Mouse (Mus musculus): ENCODE measurements around the gene Cth.
"Not testable (repeated sequence)": the region's sequence is repeated elsewhere in the genome, so short reads cannot be mapped to it uniquely, and the experiment has no call there.

The Cth gene

DNA sequence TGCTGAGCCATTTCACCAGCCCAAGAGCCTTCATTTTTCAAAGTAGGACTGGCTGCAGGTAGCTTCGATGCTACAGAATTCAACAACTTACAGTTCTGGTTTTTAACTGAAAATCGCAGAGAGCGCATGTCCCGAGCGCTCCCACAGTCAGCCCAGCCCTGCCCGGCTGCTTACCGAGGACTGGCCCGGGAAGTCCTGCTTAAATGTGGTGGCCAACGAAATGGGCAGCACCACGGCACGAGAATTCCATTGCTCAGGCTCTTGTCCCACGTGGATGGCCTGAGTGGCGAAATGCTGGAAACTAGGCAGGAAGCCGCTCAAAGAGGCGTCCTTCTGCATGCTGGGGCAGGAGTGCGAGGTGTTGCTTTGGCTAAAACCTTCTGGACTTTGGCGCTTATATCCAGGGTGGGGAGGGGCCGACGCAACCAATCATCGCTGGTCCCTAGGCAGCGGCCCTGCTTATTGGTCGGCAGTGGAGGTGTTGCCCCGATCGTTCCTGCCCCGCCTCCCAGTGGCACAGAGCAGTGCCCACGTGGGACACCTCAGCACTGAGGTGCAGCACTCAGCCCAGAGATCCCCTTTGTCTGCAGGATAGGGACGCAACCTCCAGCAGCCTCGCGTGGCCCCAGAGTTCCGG is at the start of gene Cth:
TSS of gene Cth (minus strand) at position 386 of the 637 bp plus-strand sequence.
- no peak for DNase-seq (ENCODE audit: low read depth)

DNA sequence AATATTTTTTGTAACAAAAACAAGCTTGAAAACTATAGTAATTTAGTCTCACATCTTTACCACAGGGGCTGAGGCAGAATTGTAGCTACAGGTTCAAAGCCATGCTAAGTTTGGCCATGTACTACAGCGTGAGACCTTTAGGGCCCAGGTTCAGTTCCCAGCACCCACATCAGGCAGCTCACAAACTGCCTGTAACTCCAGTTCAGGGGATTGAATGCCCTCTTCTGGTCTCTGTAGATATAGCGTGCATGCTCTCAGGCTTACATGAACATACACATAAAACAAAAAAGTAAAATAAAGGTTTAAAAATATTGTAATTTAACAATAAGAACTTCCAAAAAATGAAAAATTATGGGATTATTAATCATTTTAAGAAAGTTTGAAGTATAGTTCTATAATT is 48.4 kb upstream of the Cth start:
- DNase-seq (ENCODE audit: low read depth), result no peak

DNA sequence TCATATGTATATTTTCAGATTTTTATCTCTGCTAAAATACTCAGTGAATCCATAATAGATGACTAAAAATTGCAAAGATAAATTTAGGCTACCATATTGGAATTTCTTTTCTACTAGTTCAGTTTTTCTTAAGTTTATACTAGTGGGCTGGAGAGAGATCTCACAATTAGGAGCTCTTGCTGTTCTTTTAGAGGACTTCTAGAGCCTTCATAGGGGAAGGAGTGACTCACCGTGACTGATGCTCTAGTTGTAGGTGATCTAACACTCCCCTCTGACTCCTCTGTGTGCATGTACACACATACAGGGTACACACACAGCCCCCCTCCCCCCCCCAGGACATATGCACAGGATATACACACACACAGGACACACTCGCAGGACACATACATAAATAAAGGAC is 46.3 kb upstream of the Cth start:
- DNase-seq (ENCODE audit: low read depth), result peak; percentile 62

DNA sequence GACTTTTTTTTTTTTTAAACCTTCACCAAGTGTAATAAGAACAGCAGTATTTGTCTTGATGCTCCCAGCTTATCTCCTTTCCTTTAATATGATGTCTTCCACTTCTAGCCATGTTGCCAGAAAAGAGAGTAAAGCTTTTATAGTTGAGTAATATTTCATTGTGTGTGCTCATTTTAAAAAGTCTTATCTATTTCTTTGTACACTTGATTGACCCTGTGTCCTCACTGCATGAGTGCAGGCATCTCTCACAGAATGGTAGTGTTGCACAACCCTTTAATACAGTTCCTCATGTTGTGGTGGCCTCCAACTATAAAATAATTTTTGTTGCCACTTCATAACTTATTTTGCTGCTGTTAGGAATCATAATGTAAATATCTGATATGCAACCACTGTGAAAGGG is 32.4 kb upstream of the Cth start:
- peak; percentile 38 for DNase-seq (ENCODE audit: low read depth)

DNA sequence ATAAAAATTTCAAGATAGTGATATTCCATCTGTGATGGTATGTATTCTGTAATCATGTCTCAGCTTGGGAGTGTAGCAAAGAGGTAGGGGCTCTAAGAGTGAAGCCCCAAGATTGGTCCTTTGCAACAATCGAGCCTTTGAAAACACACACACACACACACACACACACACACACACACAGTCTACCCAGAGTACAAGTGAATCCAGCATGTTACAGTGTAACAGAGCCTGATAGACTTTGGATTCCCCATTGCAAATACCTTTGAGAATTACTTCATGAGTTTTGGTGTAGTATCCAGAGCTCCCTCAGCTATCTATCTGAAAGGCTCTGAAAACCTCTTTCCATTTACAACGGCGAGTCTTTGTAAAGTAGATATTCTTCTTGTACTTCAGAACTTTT is 31.3 kb upstream of the Cth start:
- DNase-seq (ENCODE audit: low read depth), result no peak

DNA sequence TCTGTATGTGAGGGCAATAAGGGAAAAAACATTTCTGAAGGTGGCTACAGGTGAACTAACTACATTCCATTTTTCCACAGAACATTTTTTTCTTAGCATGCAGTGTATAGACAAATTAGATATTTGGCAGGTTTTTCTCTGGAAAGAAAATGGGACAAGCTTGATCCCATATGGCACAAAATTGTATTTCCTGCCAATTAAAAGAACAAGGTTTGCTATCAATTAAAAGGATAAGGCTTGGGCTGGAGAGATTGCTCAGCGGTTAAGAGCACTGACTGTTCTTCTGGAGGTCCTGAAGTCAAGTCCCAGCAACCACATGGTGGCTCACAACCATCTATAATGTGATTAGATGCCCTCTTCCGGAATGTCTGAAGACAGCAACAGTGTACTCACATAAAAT is 30.6 kb upstream of the Cth start:
- no peak for DNase-seq (ENCODE audit: low read depth)

DNA sequence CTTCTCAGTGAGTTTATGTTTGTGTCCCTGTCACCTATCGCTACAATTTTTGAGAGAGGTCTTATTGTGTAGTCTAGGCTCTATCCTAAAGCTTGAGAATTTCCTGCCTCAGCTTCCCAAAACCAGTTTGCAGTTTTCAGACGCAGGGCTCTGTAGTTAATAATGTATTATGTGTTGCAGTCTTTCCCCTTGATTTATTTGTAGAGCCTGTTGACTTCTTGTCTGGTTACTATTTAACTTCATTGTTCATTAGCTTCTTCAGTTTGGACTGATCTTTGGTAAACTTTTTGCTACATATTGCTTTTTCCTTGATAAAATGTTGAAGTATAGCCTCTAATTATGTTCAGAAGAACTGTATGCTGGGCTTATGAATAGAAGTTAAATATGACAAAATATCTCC is 27.8 kb upstream of the Cth start:
- no peak for DNase-seq (ENCODE audit: low read depth)

DNA sequence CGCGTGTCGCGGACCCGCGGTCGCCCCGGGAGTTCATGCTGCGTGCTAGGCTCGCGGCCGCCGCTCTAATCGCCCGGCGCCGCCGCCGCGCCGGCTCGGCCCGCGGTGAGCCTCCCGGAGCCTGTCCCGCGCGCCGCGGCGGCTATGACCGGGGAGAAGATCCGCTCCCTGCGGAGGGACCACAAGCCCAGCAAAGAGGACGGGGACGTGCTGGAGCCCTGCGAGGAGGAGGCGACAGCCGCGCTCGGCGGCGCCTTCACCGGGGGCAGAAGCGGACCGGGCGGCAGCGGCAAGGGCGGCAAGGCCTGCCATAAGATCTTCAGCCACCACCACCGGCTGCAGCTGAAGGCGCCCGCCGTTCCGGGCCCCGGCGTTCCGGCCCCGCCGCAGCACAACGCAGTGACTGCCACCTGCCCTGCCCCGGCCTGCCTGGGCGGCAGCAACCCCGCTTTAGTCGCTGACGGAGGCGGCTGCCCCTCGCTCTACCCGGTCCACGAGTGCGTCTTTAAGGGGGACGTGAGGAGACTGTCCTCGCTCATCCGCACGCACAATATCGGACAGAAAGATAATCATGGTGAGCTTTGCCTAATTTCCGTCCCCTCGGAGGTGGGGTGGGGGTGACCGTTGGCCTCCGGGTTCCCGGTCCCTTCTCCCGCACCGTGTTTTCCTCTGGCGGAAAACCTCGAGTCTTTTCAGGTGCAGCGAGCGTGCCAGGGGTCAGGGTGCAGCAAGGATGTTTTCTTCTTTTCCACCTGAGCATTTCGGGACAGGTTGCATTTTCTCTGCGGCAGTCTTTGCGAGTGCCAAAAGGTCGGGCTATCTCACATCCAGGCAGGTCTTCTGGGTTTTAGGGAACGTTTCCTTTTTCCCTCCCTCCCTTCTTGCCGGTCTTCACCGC is 22.8 kb upstream of the Cth start:
- DNase-seq (ENCODE audit: low read depth), result peak; percentile 19

DNA sequence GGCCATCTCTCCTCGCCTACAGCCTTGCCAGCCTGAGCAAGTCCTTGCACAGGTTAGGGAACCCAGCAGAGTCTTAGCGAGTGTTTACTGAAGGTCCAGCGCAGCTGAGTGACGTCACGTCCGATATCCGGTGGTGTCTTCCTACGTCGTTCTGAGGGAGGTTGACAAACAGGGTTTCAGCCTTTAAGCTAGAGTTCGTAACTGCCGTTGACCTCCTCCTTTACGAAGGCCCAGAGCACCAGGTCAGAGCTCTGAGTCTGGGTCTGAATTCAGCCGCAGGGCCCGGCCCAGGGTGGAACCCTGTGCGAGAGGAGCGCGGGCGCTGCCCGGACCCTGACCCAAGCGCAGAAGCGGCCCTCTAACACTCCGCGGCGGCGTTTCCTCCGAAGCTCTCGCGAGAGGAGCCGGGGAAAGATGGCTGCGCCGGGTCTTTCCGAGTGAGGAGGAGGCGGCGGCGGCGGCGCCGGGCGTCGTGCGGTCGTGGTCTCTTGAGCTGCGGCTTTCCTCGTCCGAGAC is 22.0 kb upstream of the Cth start, which contains the start of gene Ankrd13c:
TSS of gene Ankrd13c (plus strand) at position 397 of the 516 bp plus-strand sequence.
- peak; percentile 97 for DNase-seq (ENCODE audit: low read depth)

DNA sequence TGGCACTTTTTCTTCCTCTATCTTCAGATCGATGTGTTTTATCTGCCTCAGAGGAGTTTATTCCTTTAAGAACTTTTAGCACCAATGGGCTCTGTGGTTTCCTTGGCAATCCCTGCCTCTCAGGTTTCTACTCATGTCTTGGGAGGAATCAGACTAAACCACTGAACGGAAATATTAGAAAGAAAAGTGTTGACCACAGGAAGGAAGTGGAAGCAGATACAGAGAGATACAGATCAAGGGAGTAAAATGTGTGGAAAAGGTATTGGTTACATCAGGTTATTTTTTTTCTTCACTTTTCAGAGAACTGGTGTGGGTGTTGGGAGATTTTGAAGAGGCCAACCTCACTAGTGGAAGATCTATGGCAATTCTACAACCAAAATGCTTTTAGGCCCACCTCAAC is 13.7 kb upstream of the Cth start:
- peak; percentile 86 for DNase-seq (ENCODE audit: low read depth)

DNA sequence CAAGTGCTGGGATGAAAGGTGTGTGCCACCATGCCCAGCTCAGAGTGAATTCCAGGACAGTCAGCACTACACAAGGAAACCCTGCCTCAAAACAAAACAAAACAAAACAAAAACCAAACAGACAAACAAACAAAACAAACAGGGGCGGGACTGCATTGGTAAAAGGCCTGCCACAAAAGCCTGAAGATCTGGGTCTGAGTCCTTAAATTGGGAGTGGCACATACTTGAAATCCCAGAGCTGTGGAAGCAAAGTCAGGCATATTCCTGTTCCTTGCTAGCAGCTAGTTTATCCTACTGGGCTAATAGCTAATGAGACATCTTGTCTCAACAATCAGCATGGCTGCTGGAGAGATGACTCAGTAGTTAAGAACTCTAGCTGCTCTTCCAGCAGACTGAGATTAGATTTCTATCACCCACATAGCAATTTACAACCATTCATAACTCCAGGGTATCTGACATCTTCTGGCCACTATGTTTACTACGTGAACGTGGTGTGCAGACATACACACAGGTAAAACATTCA is 9.5 kb upstream of the Cth start:
- no peak for DNase-seq (ENCODE audit: low read depth)

DNA sequence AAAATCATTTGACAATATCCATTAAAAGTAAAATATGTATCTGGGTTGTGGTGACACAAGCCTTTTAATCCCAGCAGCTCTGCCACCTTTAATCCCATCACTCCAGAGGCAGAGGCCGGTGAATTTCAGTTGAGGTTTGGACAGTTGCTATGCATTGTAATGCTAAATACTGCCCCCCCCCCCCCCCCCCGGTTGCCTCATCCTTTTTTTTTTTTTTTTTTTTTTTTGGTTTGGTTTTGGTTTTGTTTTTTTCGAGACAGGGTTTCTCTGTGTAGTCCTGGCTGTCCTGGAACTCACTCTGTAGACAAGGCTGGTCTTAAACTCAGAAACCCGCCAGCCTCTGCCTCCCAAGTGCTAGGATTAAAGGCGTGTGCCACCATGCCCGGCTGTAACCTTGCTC is 8.3 kb upstream of the Cth start:
- DNase-seq (ENCODE audit: low read depth), result not testable (repeated sequence)

DNA sequence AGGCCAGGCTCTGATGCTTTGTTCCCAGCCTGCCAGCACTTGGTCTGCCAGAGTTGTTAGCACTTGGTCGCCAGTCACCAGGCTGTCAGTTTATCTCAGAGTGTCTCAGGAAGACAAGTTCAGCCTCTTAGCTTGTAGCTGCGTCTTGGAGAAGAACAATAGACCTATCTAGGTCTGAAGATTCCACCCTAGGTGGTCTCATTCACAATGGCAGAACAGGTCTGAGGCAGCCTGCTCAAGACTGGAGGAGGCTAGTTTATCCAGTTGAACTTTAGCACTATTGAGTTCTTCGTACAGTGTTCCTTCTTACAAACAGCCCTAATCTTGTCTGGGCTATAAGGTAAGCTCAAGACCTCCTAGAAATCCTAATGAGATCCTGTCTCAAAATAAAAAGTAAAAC is 7.2 kb upstream of the Cth start:
- no peak for DNase-seq (ENCODE audit: low read depth)

DNA sequence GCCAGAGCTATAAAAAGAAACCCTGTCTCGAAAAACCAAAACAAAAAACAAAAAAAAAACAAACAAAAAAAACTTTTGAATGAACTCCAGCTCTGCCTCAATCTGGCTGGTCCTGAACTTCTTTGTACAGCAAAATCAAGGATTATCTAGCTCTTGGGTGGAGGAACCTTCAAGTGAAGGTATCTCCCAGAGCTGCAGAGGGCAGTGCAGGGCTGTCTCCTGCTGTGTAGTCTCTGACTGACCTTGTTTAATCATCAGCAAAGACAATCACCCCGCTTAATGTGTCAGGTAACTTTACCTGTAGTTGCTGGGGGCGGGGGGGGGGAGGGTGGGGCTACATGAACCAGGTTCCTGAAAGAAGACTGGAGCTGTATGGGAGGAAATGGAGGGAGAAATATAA is 6.7 kb upstream of the Cth start:
- DNase-seq (ENCODE audit: low read depth), result peak; percentile 46

DNA sequence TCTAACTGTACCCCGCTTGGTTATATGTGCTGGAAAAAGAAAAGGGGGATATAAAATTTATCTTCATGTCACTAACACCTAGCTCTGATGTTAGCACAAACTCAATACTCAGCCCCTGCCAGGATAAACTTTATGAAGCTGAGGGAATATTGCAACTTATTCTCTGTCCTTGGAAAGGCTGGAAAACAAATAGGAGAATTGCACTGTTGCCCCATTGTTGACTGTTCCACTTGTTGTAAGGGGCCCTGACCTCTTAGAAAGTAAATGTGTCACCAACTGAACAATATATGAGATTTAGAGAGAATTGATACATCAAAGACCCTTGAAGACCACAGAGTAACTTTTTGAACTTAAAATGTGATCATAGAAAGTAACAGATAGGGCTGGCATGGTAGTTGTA is 4.5 kb upstream of the Cth start:
- no peak for DNase-seq (ENCODE audit: low read depth)

DNA sequence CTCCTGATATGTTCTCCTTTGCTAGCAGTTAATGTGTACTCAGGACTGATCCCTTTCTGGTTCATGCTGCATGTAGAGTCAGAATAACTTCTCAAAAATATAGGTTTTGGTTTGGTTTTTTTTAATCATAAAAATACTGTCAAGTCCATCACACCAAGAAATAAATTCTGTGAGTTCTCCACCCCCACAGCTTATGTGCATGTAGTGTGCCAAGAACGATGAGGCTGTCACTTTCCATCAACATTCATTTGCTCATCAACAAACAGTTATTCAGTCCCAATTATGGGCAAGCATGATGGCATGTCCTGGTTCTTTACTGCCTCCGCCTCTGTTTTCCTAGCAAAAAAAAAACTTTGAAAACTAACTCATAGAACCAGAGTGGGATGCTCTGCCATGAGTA is 3.9 kb upstream of the Cth start:
- no peak for DNase-seq (ENCODE audit: low read depth)

DNA sequence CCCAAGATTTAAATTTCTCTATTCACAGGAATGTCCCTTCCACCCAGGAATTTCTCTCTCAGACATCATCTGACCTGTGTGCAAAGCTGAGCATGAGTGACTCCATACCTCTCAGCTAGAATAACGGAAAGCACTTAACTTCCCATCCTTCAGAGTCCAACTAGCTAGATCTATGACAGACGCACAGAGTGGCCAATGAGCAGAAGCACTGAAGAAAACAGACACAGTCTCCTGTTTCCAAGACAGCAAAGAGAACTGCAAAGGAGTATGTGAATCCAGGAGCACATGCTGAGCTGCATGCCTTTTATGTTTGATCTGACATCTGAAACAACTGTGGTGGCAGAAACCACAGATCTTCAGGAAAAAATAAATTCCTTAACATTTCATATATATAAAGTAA is 1.9 kb upstream of the Cth start:
- no peak for DNase-seq (ENCODE audit: low read depth)

DNA sequence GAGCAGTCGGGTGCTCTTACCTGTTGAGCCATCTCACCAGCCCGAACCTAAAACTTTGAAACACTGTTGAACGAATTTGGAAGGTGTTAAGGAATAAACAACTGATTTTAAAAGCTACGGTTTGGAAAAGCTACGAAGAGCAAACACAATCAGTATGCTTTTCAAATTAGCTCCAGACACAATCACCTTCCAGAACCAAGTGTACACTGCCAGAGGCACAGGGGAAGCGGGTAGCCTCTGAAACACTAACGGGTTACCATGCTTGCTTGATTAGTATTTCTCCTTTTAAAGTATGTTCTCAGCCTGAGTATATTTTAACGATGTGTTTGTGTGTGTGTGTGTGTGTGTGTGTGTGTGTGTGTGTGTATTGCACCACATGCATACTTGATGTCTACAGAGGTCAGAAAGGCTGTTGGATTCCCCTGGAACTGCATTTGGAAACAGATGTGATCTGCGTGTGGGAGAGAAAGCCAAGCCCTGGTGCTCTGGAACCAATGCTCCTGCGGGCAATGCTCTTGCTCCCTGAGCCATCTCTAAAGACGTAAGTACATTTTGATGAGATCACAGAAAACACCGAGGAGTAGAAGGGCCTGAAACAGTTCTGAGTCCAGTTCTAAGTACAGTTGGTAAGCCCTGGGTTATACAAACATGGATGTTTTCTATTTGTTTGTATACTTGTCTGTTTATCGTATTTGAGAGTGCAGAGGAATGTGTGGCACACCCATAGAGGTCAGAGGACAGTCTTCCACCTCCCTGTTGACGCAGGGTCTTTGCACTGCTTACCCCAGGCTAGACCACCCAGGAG is 1.0 kb upstream of the Cth start:
- DNase-seq (ENCODE audit: low read depth), result no peak

DNA sequence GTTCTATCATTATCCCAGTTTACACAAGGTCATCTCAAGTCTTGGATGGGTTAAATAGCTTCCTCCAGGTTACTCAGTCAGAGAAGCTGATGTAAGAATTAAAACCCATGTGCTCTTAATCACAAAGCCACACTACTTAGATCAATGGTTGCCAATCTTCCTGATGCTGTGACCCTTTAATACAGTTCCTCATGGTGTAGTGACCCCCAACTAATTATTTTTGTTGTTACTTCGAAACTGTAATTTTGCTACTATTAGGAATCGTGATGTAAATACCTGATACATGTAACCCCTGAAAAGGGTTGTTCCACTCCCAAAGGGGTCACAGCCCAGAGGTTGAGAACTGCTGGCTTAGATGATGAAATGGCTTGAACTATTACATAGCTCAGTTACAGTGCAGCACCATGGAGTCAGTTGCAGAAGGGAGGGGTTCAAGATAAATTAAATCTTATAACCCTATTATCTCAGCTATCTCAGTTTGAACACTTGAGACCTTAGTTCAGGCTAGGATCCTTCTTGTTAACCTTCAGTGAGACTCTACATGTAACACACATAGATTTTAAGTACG is 1.5 kb downstream of the Cth start:
- DNase-seq (ENCODE audit: low read depth), result no peak

DNA sequence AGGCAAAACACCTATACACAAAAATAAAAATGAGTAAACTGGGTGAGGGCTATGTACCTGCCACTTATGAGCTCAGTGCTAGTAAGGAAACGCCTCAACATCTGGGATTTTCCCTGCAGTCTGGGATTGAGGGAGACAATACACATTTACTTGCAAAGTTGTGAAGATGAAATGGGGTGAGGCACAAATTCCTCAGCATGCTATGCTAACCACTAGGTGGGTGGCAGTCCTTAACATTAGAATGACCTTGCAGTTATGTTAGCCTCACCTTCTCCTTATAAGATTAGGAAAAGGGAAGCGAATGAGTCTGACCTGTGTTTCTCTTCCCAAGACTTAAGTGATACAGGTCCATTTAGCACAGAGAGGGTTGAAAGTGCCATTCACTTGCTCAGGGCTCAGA is 3.5 kb downstream of the Cth start:
- no peak for DNase-seq (ENCODE audit: low read depth)

DNA sequence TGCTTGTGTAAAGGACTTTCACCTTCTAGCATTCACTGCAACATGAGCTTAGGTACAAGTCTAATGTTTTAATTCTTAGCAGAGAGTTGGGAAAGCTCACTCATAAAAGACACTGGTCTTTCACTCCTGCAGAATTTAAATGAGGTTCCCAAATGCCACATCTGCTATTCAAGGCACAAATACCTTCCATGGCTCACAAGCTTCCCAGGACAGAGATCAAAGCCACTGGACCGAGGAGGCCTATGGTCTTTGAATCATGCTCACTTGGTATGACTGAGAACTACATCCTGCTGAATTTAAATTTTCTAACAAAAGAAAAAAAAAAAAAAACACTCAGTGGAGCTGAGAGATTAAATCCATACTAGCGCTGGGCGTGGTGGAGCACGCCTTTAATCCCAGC is 8.5 kb downstream of the Cth start:
- DNase-seq (ENCODE audit: low read depth), result no peak

DNA sequence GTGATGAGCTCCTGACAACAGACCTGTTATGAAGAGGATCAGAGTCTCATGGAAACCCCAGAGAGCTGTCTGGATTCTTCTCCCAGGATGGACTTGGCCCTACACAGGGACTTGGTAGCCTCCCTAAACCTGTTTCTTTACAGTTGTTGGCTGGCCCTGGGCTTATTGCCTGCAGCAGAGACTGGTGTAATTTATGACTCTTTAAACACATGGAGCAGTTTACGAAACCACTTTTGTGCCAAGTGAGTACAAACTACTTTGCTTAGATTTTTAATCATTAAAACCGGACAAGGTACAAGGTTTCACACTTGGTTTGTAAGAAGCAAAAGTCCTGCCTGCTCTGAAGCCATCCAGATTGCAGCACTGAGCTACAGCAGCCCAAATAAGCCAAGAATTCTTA is 12.7 kb downstream of the Cth start:
- DNase-seq (ENCODE audit: low read depth), result no peak

Measured in 416B (cell line).